Mouse (Mus musculus): ENCODE data around the gene Arl16. TPM values are rescaled to one million over a fixed set of nuclear protein-coding genes. Genes with fewer than 3 reads are reported as not detected.
A peak's percentile ranks its signal among the peaks of the same experiment; 100 is the strongest.
"Not testable (repeated sequence)": the region's sequence is repeated elsewhere in the genome, so short reads cannot be mapped to it uniquely, and the experiment has no call there.

Arl16 gene
- total RNA-seq (2021): 10 to 100 TPM; 13.6 to 16.5 TPM

DNA sequence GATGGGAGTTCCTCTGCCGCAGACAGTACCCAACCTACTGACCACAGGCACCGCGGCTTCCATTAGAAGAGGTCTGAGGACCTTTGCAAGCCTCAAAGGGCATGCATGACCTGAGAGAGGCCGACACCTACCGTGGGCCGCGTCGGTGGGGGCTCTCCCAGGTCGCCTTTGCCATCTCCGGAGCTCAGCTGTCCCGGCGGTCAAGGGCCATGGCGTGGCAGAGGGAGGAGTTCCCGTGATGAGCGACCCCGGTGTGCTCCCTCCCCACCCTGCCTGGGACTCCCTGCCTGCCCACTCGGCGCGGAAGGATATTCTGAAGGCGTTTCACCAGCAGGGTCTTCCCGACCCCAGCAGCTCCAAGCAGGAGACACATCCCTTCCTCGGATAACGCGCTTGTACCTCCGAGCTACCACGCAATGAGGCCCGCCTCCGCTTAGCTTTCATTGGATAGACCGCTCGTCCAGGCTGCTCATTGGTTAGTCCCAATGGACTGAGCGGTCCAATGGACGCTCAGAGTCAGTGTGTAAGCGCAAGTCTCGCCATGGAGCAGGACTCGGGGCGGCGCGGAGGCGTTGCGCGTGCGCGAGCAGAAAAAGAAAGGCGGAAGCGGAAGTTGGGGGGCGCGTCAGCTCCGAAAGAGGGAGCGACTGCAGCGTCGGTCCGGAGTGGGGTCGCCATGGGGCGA lies at the start of gene Arl16:
Gene Arl16, minus strand, starts transcription at position 557 of the 685 bp plus-strand sequence.
- intact Hi-C loops (cut with DNase I): no loop called here
- peak; percentile 95 for DNase-seq

DNA sequence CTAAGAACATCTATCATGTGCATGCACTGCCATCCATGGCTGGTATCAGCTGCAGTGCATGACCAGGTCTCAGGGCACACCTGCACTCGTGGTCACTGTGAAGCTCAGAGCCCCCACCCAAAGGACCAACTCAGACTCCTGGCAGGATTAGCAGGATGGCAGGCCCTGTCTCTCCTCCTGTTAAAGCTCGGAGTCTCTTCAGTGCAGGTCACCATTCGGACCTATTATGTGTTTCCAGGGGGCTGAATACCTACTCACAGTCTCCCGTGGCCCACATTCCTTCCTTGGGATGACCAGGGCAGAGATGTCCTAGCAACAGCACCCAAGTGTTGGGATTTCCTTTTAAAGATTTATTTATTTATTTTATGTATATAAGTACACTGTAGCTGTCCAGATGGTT lies 49.7 kb upstream of the Arl16 start:
- no peak for DNase-seq
- intact Hi-C loops (cut with DNase I): loop anchor here (2.0 to 10.0 kb wide), 2 partner anchors 62 to 258 kb away; no protein-coding TSS in a partner anchor

DNA sequence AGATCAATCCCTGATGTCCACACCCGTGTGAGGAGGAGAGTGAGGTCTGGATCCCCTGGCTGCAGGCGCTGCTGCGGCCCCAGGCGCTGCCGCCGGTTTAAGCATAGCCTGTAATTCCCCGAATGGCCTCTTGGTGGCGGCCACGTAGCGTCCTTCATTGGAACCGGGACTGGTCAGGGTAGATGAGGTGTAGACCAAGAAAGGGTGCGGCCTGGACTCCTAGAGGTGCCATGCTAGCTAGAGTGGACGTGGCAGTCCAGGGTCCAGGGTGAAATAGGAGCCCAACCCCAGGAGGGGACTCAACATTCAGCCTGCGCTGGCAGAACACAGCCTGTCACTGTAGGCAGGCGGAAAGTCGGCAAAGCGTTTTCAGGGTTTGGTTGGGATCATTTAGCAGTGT lies 48.2 kb upstream of the Arl16 start:
- intact Hi-C loops (cut with DNase I): loop anchor here (2.0 to 10.0 kb wide), 4 partner anchors 63 to 259 kb away; no protein-coding TSS in a partner anchor
- DNase-seq: peak; percentile 94 to 95

DNA sequence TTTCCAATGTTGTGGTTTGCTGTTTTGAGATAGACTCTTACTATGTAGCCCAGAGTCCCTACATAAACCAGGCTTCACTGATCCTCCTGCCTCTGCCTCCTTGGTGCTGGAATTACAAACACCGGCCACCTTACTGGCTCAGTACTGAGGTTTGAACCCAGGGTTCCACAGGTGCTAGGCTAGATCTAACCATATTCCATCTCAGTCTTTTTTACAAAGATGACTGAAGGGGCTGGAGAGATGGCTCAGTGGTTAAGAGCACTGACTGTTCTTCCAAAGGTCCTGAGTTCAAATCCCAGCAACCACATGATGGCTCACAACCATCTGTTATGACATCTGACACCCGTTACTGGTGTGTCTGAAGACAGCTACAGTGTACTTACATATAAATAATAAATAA lies 46.9 kb upstream of the Arl16 start:
- DNase-seq: not testable (repeated sequence)
- intact Hi-C loops (cut with DNase I): loop anchor here (2.0 to 10.0 kb wide), 3 partner anchors 99 to 261 kb away; no protein-coding TSS in a partner anchor

DNA sequence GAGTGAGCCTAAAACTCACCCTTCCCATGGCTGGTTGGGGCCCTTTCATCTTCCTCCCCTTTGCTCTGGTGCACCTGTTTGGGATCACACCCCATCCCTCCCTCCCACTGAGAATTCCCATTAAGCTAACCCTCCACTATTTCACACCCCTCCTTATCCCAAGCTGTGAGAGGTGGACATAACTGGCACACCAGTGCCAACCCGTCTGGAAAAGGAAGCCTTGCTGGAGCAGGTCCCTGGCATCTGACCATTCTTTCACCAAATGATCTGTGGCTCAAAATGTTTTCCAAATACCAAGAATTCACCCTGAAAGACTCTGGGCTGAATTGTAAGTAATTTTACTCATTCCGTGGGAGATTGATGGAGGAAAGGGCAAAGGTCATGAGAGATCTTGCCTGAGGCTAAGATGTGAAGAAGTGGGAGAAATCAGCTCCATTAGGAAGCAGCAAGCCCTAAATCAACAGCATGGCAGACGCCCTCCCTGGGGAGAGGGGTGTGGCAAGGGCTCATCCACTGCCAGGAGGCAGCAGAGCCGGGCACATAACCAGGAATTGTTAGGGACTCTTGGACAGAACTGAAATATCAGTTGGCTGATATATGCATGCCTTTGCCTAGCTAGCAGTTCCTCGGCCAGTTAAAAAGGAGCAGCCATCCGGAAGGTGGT lies 45.5 kb upstream of the Arl16 start:
- peak; percentile 38 to 40 for DNase-seq
- intact Hi-C loops (cut with DNase I): loop anchor here (10.0 kb wide), 1 partner anchor 262 kb away; no protein-coding TSS in a partner anchor

DNA sequence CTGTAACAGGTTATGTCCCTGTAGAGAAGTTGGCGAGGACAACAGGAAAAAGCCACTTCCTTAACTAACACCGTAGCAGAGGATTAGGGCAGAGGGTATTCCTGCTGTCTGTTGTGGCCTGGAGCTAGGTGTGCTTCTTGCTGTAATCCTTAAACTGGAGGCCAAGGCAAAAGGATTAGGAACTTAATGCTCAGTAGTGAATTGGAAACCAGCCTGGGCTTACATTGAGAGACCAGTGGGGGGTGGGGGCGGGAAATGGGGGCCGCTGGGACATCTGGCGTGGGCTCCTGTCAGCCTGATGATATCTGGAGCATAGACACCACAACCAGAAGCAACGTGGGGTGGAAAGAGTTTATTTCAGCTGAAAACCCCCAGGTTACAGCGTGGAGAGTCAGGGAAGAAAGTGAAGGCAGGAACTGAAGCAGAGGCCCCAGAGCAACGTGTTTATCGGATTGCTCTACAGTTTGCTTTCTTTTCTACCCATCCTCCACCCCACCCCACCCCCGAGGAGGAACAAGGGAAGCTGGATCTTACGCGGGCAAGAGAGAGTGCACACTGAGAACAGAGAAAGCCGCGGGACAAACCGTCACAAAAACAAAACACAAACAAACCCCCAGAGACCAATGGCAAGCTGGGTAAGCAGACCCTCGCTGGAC lies 43.1 kb upstream of the Arl16 start:
- peak in 1 of 2 experiments; percentile 38 for DNase-seq
- intact Hi-C loops (cut with DNase I): loop anchor here (2.0 to 10.0 kb wide), 2 partner anchors 18 to 264 kb away; no protein-coding TSS in a partner anchor

DNA sequence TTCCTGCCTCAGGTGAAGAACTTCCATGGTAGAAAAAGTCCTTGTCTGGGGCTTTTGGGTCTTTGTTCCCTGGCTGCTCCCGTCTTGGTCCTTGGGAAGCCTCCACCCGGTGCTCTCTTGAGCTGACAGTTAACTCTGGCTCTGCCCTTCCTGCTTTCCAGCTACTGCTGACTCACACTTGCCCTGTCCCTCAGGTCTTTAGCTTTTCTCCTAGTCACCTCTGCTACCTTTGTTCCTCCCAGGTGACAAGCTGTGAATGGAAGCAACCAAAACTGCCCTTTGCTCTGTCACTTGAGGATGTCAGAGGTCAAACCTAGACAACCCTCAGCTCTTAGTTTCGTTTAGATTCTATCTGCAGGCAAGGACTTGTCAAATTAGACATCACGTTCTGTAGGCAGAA lies 42.5 kb upstream of the Arl16 start:
- intact Hi-C loops (cut with DNase I): loop anchor here (2.0 to 10.0 kb wide), 2 partner anchors 17 to 265 kb away; no protein-coding TSS in a partner anchor
- no peak for DNase-seq

DNA sequence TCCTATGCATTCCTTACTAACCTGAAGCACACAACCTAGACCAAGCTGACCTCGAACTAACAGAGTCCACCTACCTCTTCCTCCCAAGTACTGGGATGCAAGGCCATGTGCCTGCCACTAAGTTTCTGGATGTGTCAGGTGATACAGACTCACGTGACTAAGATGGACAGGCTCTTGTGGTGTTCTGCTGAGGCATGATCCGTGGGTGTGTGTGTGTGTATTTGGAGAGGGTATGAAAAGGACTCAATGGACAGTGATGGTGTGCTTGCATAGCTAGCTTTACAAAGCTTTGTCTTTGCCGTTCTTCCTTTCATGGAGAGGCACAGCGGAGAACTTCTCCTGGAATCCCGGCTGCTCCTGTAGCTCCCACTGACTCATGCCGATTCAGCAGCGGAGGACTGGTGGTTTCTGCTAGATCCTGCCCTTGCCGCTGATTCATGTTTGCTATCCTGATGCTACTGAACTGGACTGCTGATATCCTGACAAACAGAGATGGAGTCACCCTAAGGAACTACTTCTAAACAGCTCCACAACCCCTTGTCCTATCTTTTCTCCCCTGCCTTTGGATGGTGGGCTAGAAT lies 41.0 kb upstream of the Arl16 start:
- intact Hi-C loops (cut with DNase I): no loop called here
- no peak for DNase-seq

DNA sequence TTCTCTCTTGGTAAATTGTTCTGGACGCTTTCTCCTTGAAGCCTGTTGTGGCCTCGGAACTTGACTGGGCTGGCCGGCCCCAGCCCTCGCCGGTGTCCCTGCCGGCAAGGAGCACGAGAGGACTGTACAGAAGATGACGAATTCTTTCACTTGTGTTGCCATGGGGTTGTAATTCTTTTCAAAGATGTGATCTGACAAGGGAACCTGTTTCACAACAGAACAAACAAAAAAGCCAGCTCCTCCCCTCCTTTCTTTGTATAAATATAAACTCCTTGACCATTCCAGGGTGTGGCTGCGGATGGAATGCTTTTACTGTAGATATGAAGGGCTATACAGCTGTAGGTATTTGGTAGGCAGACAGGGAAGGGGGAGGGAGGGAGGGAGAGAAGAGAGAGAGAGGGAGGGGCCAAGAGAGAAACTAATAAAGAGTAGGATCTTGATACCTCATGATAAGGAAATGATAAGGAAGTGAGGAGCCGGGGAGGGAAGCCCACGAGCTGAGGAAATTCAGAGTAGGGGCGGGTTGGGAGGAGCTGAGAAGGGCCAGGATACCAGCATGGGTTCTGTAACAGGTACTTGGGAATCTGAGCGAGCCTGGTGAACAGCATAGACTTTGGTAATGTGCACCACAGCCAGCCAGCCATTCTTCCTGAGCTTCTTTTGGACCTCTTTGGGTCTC lies 40.3 kb upstream of the Arl16 start:
- intact Hi-C loops (cut with DNase I): no loop called here
- DNase-seq: no peak

DNA sequence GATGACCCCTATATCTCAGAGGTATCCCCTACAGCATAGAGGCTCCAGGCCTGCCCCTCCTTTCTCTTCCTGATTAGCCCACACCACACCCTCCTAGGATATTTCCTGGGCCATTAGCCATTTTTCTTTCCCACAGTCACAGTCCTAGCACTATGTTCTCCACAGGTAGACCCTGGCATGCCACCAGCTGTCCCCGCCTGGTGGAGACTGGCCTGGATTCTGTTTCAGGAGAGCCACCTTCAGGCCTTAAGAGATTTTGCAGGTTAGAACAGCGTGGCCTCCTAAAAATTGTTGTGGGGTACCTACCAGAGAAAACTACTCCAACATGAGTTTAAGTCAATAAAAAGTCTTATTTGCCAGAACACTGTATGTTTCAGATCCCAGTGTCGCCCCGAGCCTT lies 39.5 kb upstream of the Arl16 start:
- intact Hi-C loops (cut with DNase I): no loop called here
- no peak for DNase-seq

DNA sequence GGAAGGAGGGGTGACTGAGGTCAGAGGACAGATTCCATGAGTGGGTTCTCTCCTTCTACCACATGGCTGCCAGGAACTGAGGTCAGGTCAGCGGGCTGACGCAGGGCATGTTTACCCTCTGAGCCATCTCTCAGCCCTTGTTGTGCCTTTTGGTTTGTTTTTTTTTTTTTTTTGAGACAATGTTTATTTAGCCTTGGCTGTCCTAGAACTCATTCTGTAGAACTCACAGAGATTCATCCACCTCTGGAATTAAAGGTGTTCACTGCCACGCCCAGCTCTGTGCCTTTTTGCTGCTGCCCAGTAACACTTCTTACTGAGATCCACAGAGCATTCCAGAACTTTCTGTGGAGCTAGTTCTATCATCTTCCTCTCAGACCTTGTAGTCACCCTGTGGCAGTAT lies 38.3 kb upstream of the Arl16 start:
- intact Hi-C loops (cut with DNase I): no loop called here
- DNase-seq: no peak

DNA sequence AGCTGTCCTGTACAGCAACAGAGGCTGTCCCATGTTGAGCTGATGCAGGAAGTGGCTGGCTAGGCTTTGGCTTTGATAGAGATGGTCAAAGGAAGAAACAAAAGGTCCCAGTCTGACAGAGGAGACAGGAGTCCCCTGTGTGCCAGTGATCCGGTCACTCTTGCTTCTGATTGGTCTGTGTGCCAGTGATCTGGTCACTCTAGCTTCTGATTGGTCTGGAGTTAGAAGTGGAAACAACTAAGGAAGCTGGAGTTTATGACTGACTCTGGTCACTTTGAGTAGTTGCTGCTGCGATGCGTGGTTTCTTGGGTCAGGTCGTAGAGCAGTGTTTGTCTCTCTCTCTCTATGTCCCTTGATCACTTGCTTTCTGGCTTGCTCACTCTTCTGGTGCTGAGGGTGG lies 34.3 kb upstream of the Arl16 start:
- no peak for DNase-seq
- intact Hi-C loops (cut with DNase I): no loop called here

DNA sequence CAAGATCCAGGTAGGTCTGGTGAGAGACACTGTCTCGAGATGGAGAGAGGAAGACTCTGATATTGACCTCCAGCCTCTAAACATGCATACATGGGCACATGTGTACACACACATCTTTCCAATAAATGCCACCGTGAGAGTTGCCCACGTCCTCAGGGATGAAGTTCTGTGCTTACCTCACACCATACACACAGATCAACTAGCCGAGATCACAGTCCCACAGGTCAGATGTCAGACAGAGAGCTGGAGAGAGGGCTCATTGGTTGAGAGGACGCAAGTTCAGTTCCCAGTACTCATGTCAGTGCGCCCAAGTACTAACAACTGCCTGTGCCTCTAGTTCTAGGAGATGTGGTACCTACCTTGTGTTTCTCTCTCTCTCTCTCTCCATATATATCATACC lies 33.6 kb upstream of the Arl16 start:
- intact Hi-C loops (cut with DNase I): no loop called here
- no peak for DNase-seq

DNA sequence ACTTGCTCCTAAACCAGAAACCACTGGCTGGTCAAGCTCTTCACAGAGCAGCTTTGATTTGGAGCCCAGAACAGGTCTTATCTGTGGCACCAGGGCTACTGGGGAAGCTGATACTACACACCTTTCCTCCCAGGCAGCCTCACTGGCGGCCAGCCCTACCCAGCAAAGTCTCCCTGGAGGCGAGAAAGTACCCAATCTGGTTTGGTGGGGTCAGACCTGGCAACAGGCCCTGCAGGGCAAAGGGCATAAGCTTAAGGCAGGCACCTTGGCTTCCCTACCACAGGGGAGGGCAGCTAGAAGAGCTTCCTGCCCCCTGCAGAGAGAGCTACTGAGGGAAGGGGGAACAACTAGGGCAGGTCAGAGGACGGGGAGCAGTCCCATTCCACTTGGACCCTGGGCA lies 33.0 kb upstream of the Arl16 start:
- DNase-seq: no peak
- intact Hi-C loops (cut with DNase I): no loop called here

DNA sequence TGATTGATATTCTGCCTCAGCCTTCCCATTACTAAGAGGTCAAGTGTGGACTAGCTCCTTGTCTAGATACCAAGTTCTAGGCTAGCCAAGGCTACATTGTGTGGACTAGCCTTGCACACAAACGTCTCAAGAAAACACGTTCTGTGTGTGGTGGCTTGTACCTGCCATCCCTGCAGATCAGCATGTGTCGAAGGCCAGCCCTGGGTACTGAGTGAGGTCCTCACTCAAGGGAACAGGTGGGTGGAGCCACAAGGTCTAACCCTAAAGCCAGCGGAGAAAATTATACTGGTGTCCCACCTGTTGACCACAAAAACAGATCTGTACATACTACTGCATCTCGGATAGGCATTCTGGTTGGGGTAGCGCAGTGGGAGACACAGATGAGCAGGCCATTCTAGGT lies 32.5 kb upstream of the Arl16 start:
- intact Hi-C loops (cut with DNase I): no loop called here
- DNase-seq: no peak

DNA sequence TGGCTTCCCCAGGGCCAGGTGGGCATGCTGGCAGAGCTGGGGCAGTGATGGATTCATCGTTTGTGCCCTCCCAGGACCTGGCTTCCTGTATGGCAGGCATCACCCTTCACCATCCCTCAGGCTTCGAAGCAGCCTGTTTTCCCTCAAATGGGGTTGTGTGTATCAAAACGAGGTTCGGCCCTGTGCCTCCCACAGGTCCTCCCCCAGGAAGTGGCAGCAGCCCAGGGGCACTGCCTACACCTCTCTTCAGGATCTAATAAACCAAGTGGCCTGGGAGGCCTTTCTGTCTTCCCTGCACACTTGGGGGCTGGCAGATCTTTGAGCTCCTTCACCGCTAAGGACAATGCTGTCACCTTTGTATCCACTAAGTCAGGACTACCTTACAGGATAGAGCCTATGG lies 31.5 kb upstream of the Arl16 start:
- no peak for DNase-seq
- intact Hi-C loops (cut with DNase I): no loop called here

DNA sequence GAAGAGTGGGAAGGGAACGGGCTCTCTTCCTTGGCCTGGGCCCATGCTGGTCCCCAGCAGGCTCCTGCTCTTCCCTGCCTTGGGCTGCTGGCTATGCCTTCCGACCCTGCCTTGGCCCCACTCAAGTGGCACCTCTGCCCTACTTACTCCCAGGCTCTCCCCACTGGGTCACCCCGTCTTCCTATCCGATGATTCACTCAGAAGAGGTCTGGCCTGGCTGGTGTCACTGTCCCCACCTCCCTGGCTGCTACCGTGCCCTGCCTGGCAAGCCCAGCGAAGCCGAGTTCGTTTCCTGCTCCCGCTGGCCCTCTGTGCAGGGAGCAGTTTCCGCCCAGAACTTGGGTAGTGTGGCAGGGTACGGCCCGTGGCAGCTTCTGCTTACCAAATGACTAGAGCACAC lies 30.8 kb upstream of the Arl16 start:
- no peak for DNase-seq
- intact Hi-C loops (cut with DNase I): no loop called here

DNA sequence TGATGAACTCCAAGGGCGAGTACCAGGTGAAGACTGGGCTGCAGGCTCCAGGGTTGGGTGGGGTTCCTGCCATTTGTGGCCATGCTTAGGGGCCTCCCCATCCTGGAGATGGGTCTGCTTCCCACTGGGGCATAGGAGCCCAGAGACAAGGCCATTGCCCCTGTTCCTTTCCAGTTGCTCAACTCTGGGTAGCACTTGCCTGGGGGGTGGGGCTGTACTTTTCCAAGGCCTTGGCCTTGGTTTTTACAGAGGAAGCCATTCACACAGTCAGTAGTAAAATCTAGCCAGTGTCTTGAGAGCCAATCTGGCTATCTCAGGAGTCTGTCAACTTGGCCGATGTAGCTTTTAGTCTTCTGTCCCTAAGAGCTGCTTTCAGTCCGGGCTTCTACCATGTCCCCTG lies 30.0 kb upstream of the Arl16 start:
- intact Hi-C loops (cut with DNase I): no loop called here
- no peak for DNase-seq

DNA sequence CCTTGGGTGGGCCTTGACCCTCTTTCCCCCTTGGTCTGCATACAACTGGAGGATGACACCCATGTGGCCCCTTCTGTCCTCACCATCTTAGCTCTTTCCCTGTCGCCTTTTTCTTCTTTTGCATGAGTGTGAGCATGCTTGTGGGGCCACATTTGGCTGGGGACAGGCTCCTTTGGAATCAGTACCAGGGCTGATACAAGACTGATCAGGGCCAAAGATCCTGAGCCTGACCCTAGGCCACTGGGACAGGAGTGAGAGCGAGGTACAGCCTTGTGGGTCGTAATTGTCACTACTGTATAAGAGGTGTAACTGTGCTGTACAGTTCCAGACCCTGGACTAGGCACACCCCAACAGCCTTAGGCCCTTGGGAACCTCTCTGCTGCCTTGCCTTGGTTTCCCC lies 26.5 kb upstream of the Arl16 start:
- intact Hi-C loops (cut with DNase I): loop anchor here (2.0 to 5.0 kb wide), 3 partner anchors 17 to 118 kb away; partner anchors contain the start of gene Mcrip1
- DNase-seq: no peak

DNA sequence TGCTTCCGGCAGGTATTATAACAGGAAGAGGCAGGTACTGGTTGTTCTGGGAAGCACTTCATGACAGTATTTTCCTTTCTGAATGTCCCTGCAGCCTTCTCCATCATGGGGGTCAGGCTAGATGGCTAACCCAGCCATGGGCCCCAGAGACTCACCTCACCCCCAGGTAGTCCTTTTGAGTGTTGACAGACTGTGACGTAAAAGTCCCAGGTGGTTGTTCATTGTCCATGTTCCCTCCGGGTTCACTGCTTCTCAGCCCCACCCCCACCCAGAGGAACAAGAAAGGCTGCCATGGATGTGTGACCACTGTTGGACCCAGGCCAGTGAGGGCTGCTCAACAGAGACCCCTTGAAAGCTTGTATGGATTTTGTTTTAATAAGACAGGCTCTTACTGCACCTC lies 25.9 kb upstream of the Arl16 start:
- no peak for DNase-seq
- intact Hi-C loops (cut with DNase I): loop anchor here (2.0 to 5.0 kb wide), 3 partner anchors 17 to 119 kb away; partner anchors contain the start of gene Mcrip1

DNA sequence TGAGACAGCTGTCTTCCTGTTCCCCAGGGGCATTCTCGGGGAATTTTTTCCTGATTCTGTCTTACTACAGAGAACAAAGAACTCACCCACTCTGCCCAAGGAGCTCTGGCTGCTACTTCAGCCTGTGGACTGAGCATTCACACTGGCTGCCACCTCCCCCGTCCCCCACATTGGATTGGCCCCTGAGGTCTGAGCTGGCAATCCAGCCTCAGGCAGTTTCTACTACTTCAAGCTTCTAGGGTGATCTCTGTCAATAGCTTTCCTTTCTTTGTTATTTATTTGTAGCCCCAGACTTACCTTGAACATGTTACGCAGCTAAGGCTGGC lies 25.4 kb upstream of the Arl16 start:
- no peak for DNase-seq
- intact Hi-C loops (cut with DNase I): loop anchor here (2.0 to 5.0 kb wide), 3 partner anchors 18 to 119 kb away; partner anchors contain the start of gene Mcrip1
